18 mouse cellular contexts compared by ENCODE assay signal in genomic region chr15:99716814-99717213, GRCm38 (mm10). TPM values are rescaled to one million over a fixed set of nuclear protein-coding genes. Genes with fewer than 3 reads are reported as not detected.
DNase-seq lines count a peak whose midpoint lies in the region; ATAC-seq and TF ChIP-seq lines count a peak whose summit lies in the region.
"Had no signal": no experiment of that assay in that cellular context is flagged by ENCODE, and none has a peak within 500 bp of the region (broad histone marks: within the 10 kb centered on the region; RNA-seq: fewer than 3 reads in every experiment).

No protein-coding gene starts in this region.

- no peak for DNase-seq in cerebellum, adult 2 months
- DNase-seq in cerebellum, adult 11 months = no peak
- no peak for DNase-seq in frontal cortex, postnatal 10 days (ENCODE audit: low spot score in 2 of 2)
- peak in 1 of 2 experiments; percentile 41 for DNase-seq in left cerebral cortex, adult 2 months (ENCODE audit: extremely low spot score in 1 of 2, low spot score in 2 of 2)
- DNase-seq in left cerebral cortex, adult 11 months (ENCODE audit: low spot score) = no peak
- peak; percentile 82 for DNase-seq in brain, adult 2 months (ENCODE audit: low read depth, low spot score)
- no peak for DNase-seq in lung, postnatal 4 days

- WGBS in cerebellum, adult 2 months = 42% methylated on average over 12 of the region's 12 CpGs

- TF ChIP-seq POLR2A in cerebellum, adult 2 months (IDR thresholded peaks at IDR 0.05; ENCODE audit: borderline replicate concordance, insufficient read depth, low read length) = no peak

- peaks cover 44% of the 10 kb centered on the region for H3K4me1 ChIP-seq in cerebellum, adult 2 months (ENCODE audit: control insufficient read depth, insufficient read depth, low read length)

- H3K27ac ChIP-seq in cerebellum, adult 2 months (ENCODE audit: insufficient read depth, low read length) = peak overlapping the region; percentile 93
- H3K27ac ChIP-seq in left cerebral cortex, adult 2 months = peak overlapping the region; percentile 92
- H3K27ac ChIP-seq: embryonic facial prominence, embryonic 12.5 days; limb, embryonic 13.5 days had no signal

- TF ChIP-seq CTCF in cerebellum, adult 2 months (IDR thresholded peaks at IDR 0.05; ENCODE audit: borderline replicate concordance, insufficient read depth, low read depth, low read length) = no peak
- TF ChIP-seq CTCF in left cerebral cortex, adult 2 months (IDR thresholded peaks at IDR 0.05) = no peak

- no peaks in the 10 kb centered on the region for H3K27me3 ChIP-seq in cerebellum, adult 2 months (ENCODE audit: control insufficient read depth, insufficient read depth, low read length)
- H3K27me3 ChIP-seq: CH12.LX; embryonic facial prominence, embryonic 12.5 days; limb, embryonic 13.5 days had no signal

- intact Hi-C loops in left cerebral cortex, adult 2 months (cut with DNase I) = loop anchor here (2.0 kb wide), 1 partner anchor 14 kb away; the partner anchor contains the start of gene Smarcd1

- peak; percentile 24; the same call in 1 of the 2 replicates for ATAC-seq in frontal cortex, adult (ENCODE audit: low TSS enrichment)

- H3K4me3 ChIP-seq in cerebellum, adult 2 months (replicated peaks; ENCODE audit: insufficient read depth, low read depth, low read length) = peak overlapping the region; percentile 13
- H3K4me3 ChIP-seq in left cerebral cortex, adult 2 months = no peak overlapping the region
- H3K4me3 ChIP-seq: embryonic facial prominence, embryonic 12.5 days; limb, embryonic 13.5 days had no signal

RNA-seq across cellular contexts. Expression of gene Gpd1, which starts 0.5 kb away (rescaled TPM):
- polyA plus RNA-seq in cerebellum, adult 2 months (2012; rRNA removed) = 130 and 143 TPM in 2 replicates
- 100 to 1,000 TPM in 1 of 2 experiments, 10 to 100 TPM in 1; 90.7 to 100 TPM for total RNA-seq in left cerebral cortex, adult 2 months (2021)
- total RNA-seq: neutrophil, adult 5-6 weeks had no signal

RNA-seq across cellular contexts. Expression of gene Cox14, which starts 8.6 kb away (rescaled TPM):
- polyA plus RNA-seq in cerebellum, adult 2 months (2012; rRNA removed) = 351 and 364 TPM in 2 replicates
- 100 to 1,000 TPM; 113 to 123 TPM for total RNA-seq in left cerebral cortex, adult 2 months (2021)

RNA-seq across cellular contexts. Expression of gene Gm17349, which starts 11.5 kb away (rescaled TPM):
- polyA plus RNA-seq in cerebellum, adult 2 months (2012; rRNA removed) = not detected in 2 replicates
- total RNA-seq in left cerebral cortex, adult 2 months (2021) = 10 to 100 TPM in 1 of 2 experiments, 1 to 10 TPM in 1; 5.3 to 11.7 TPM
- total RNA-seq: gastrocnemius, adult 18-20 months; hematopoietic stem cell, adult 5-6 weeks; neutrophil, adult 5-6 weeks had no signal
- polyA plus RNA-seq: brain, embryonic 14.5 days; embryonic facial prominence, embryonic 12.5 days; heart, embryonic 14.5 days; limb, embryonic 13.5 days; stomach, embryonic 16.5 days; thymus, postnatal 0 days had no signal

RNA-seq across cellular contexts. Expression of gene Smarcd1, which starts 14.9 kb away (rescaled TPM):
- polyA plus RNA-seq in cerebellum, adult 2 months (2012; rRNA removed) = 82.3 and 87.1 TPM in 2 replicates
- total RNA-seq in left cerebral cortex, adult 2 months (2021) = 100 to 1,000 TPM; 157 to 163 TPM

RNA-seq across cellular contexts. Expression of gene Asic1, which starts 46.6 kb away (rescaled TPM):
- 102 and 104 TPM in 2 replicates for polyA plus RNA-seq in cerebellum, adult 2 months (2012; rRNA removed)
- total RNA-seq in left cerebral cortex, adult 2 months (2021) = 10 to 100 TPM; 66.7 to 81.0 TPM
- total RNA-seq: hematopoietic stem cell, adult 5-6 weeks had no signal
